Mouse (Mus musculus): ENCODE measurements at regions not wholly inside any gene's neighbourhood (a gene's known extent, or its start where the extent isn't known, plus 50 kb on each side); places are given as distances from the start of the nearest gene placed in this dataset.

GRCm38 (mm10) chr16:95647854-95648253, 54.0 kb upstream of the Ets2 start:
- peak; percentile 62 to 74 for DNase-seq

GRCm38 (mm10) chr16:95642784-95643590, 56.6 kb upstream of the Erg start:
- no peak for DNase-seq

GRCm38 (mm10) chr16:95640670-95641069, 54.3 kb upstream of the Erg start:
- DNase-seq = no peak

- DNase-seq = no peak
These were observed 53.3 kb upstream of the Erg start for GRCm38 (mm10) chr16:95639677-95640076.

GRCm38 (mm10) chr16:95637850-95638249, 51.5 kb upstream of the Erg start:
- no peak for DNase-seq

GRCm38 (mm10) chr16:95636615-95637014, 50.2 kb upstream of the Erg start:
- DNase-seq = no peak

Measured in lung, adult 18-20 months (tissue).